22 mouse cellular contexts compared by ENCODE assay signal in the genomic region with DNA sequence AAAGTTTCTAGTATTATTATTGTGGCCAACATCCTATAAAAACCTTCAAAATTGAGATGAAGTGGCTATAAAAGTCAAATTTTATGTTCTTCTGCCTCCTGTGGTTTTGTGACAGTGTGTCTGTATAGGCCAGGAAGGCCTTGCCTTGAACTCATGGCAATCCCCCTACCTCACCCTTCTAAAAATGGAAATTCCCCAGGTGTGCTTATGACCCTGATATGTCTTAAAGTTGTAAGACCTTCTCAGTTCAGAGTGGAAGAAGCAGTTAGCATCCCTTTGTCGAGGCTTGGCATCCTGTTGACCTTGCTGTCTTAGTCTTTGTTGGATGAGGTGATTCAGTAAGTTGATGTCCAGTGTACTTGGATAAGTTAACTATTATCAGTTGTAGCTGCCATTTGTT.
"Had no signal": no experiment of that assay in that cellular context is flagged by ENCODE, and none has a peak within 500 bp of the region (broad histone marks: within the 10 kb centered on the region; RNA-seq: fewer than 3 reads in every experiment).

No protein-coding gene starts in this region.

- H3K4me3 ChIP-seq: left cerebral cortex, adult 2 months; limb, embryonic 12.5 days; limb, embryonic 15.5 days; lung, embryonic 15.5 days; midbrain, embryonic 12.5 days; midbrain, embryonic 15.5 days; neural tube, embryonic 12.5 days; neural tube, embryonic 15.5 days; stomach, embryonic 15.5 days had no signal

- ATAC-seq: intestine, postnatal 0 days; midbrain, embryonic 15.5 days had no signal

- H3K4me2 ChIP-seq: limb, embryonic 12.5 days; limb, embryonic 15.5 days; lung, embryonic 15.5 days; midbrain, embryonic 12.5 days; midbrain, embryonic 15.5 days; neural tube, embryonic 12.5 days; neural tube, embryonic 15.5 days; stomach, embryonic 15.5 days had no signal

- DNase-seq: kidney, adult 2 months; kidney, postnatal 25 days; layer of hippocampus, postnatal 36 days; left cerebral cortex, postnatal 4 days; lung, adult 18-20 months; retina, postnatal 1 day; right cerebral cortex, postnatal 25 days; spleen, adult 18-20 months; thymus, adult 18-20 months; thymus, postnatal 36 days had no signal

- H3K9me3 ChIP-seq: limb, embryonic 12.5 days; limb, embryonic 15.5 days; lung, embryonic 15.5 days; midbrain, embryonic 12.5 days; midbrain, embryonic 15.5 days; neural tube, embryonic 12.5 days; neural tube, embryonic 15.5 days; stomach, embryonic 15.5 days had no signal

- H3K27ac ChIP-seq: kidney, postnatal 0 days; left cerebral cortex, adult 2 months; limb, embryonic 12.5 days; limb, embryonic 15.5 days; lung, embryonic 15.5 days; macrophage; midbrain, embryonic 12.5 days; midbrain, embryonic 15.5 days; neural tube, embryonic 12.5 days; neural tube, embryonic 15.5 days; stomach, embryonic 15.5 days had no signal

- H3K9ac ChIP-seq: limb, embryonic 12.5 days; limb, embryonic 15.5 days; lung, embryonic 15.5 days; midbrain, embryonic 12.5 days; midbrain, embryonic 15.5 days; neural tube, embryonic 12.5 days; neural tube, embryonic 15.5 days; stomach, embryonic 15.5 days had no signal

- H3K27me3 ChIP-seq: limb, embryonic 12.5 days; limb, embryonic 15.5 days; lung, embryonic 15.5 days; midbrain, embryonic 12.5 days; midbrain, embryonic 15.5 days; neural tube, embryonic 12.5 days; neural tube, embryonic 15.5 days; stomach, embryonic 15.5 days had no signal

- H3K4me1 ChIP-seq: limb, embryonic 15.5 days; midbrain, embryonic 12.5 days; midbrain, embryonic 15.5 days; neural tube, embryonic 12.5 days; neural tube, embryonic 15.5 days had no signal

- H3K36me3 ChIP-seq: limb, embryonic 12.5 days; limb, embryonic 15.5 days; lung, embryonic 15.5 days; midbrain, embryonic 12.5 days; midbrain, embryonic 15.5 days; neural tube, embryonic 12.5 days; neural tube, embryonic 15.5 days; stomach, embryonic 15.5 days had no signal
